Mouse (Mus musculus): ENCODE data around the gene Cdkn1c. TPM values are rescaled to one million over a fixed set of nuclear protein-coding genes. Genes with fewer than 3 reads are reported as not detected.

Gene Cdkn1c
- total and polyA plus RNA-seq, 3 experiments: not detected

DNA sequence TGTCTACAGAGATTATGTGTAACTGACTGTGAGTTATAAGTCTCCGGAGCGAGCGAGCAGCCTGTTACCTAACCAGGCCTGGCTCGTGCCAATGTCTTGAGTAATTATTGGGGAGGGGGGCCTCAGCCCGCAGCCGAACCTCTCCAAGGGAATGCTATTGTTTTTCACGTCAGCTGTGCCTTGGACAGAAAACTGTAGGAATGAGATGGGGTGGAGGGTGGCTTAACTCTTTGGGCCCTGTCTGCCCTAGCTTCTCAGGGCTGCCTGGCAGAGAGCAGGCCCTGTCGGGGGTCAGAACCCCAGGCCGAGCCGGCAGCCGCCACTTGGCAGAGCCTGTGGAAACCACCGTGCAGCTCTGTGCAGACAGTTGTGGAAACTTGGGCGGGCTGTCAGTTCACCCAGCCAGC is 52.2 kb downstream of the Cdkn1c start:
- dilution Hi-C loops (cut with MboI; ENCODE audit: extremely low pct_ligation_motif_present, extremely low pct_unique_long_range_greater_than_20kb, low sequenced_read_pairs) (no loop called here), in situ Hi-C loops (cut with MboI; ENCODE audit: low pct_ligation_motif_present, low pct_unique_long_range_greater_than_20kb, low sequenced_read_pairs) (no loop called here)
- no peaks in the 10 kb centered on the region for H3K9me3 ChIP-seq (replicated peaks; ENCODE audit: low read length)
- H3K9ac ChIP-seq (ENCODE audit: insufficient read depth, low read depth): no peak overlapping the region
- no peaks in the 10 kb centered on the region for H3K36me3 ChIP-seq (replicated peaks in 1 of 2; ENCODE audit: control insufficient read depth in 1 of 2, insufficient read depth in 1 of 2, low read length in 1 of 2)
- peaks cover 58% of the 10 kb centered on the region for H3K27me3 ChIP-seq (replicated peaks)
- no peak overlapping the region for H3K4me3 ChIP-seq (replicated peaks in 1 of 3; ENCODE audit: low read depth in 2 of 3, low read length in 2 of 3, poor library complexity in 1 of 3)
- no peak overlapping the region for H3K27ac ChIP-seq (ENCODE audit: insufficient read depth, low read depth)
- no peaks in the 10 kb centered on the region for H3K79me2 ChIP-seq (replicated peaks; ENCODE audit: control insufficient read depth, extremely low read depth, insufficient read depth, poor library complexity, severe bottlenecking)
- TF ChIP-seq ZMIZ1 (IDR thresholded peaks at IDR 0.05; ENCODE audit: low read depth, low read length): no peak
- TF ChIP-seq GABPA (IDR thresholded peaks at IDR 0.05; ENCODE audit: insufficient replicate concordance, low read depth, low read length): no peak
- TF ChIP-seq MAFK (IDR thresholded peaks at IDR 0.05; ENCODE audit: insufficient replicate concordance, low read length): no peak
- TF ChIP-seq MAZ (IDR thresholded peaks at IDR 0.05; ENCODE audit: low read depth, low read length): no peak
- TF ChIP-seq PAX5 (IDR thresholded peaks at IDR 0.05; ENCODE audit: low read length): no peak
- no peak for TF ChIP-seq CTCF (conservative IDR thresholded peaks at IDR 0.05 in 1 of 2, IDR thresholded peaks at IDR 0.05 in 1 of 2; ENCODE audit: low read depth in 2 of 2, low read length in 2 of 2)
- TF ChIP-seq HCFC1 (IDR thresholded peaks at IDR 0.05; ENCODE audit: low read depth, low read length): no peak
- no peak for TF ChIP-seq JUN (IDR thresholded peaks at IDR 0.05; ENCODE audit: insufficient read depth, low read depth, low read length)
- TF ChIP-seq KAT2A (IDR thresholded peaks at IDR 0.05; ENCODE audit: insufficient replicate concordance, low read length): no peak
- no peak for TF ChIP-seq EP300 (IDR thresholded peaks at IDR 0.05; ENCODE audit: low read length)
- no peak for TF ChIP-seq TCF12 (IDR thresholded peaks at IDR 0.05; ENCODE audit: low read depth, low read length)
- peaks cover 0 to 3% of the 10 kb centered on the region in 2 experiments; a peak in 1 of 4 replicates for H3K4me1 ChIP-seq (ENCODE audit: control insufficient read depth in 1 of 2, insufficient read depth in 2 of 2)
- no peak for DNase-seq (ENCODE audit: extremely low read depth)
- no peak overlapping the region for H3K4me2 ChIP-seq (ENCODE audit: insufficient read depth, low read depth, poor library complexity, severe bottlenecking)

Other genes starting within 250 kb of the Cdkn1c start
- 0.21 and 0.76 TPM in 2 replicates for gene Slc22a18, start 12.7 kb upstream of the Cdkn1c start, total RNA-seq (2012; rRNA removed)
- 0.48 and 0.72 TPM in 2 replicates for gene Slc22a18, start 12.7 kb upstream of the Cdkn1c start, total RNA-seq (2014; rRNA removed)
- 1.7 and 2.0 TPM in 2 replicates for gene Slc22a18, start 12.7 kb upstream of the Cdkn1c start, polyA plus RNA-seq (2012; ENCODE audit: insufficient read length, low read depth)
- not detected in 2 replicates for gene Phlda2, start 42.1 kb upstream of the Cdkn1c start, total RNA-seq (2012; rRNA removed)
- gene Phlda2, start 42.1 kb upstream of the Cdkn1c start, total RNA-seq (2014; rRNA removed): not detected in 2 replicates
- not detected in 2 replicates for gene Phlda2, start 42.1 kb upstream of the Cdkn1c start, polyA plus RNA-seq (2012; ENCODE audit: insufficient read length, low read depth)
- 121 and 139 TPM in 2 replicates for gene Nap1l4, start 88.1 kb upstream of the Cdkn1c start, total RNA-seq (2012; rRNA removed)
- 168 and 175 TPM in 2 replicates for gene Nap1l4, start 88.1 kb upstream of the Cdkn1c start, total RNA-seq (2014; rRNA removed)
- 154 and 209 TPM in 2 replicates for gene Nap1l4, start 88.1 kb upstream of the Cdkn1c start, polyA plus RNA-seq (2012; ENCODE audit: insufficient read length, low read depth)
- 162 and 222 TPM in 2 replicates for gene Cars, start 139.0 kb upstream of the Cdkn1c start, total RNA-seq (2012; rRNA removed)
- 99.0 and 118 TPM in 2 replicates for gene Cars, start 139.0 kb upstream of the Cdkn1c start, total RNA-seq (2014; rRNA removed)
- 170 and 184 TPM in 2 replicates for gene Cars, start 139.0 kb upstream of the Cdkn1c start, polyA plus RNA-seq (2012; ENCODE audit: insufficient read length, low read depth)
- 7.5 and 8.3 TPM in 2 replicates for gene Tnfrsf26, start 167.7 kb upstream of the Cdkn1c start, total RNA-seq (2012; rRNA removed)
- gene Tnfrsf26, start 167.7 kb upstream of the Cdkn1c start, total RNA-seq (2014; rRNA removed): 8.3 and 10.6 TPM in 2 replicates
- gene Tnfrsf26, start 167.7 kb upstream of the Cdkn1c start, polyA plus RNA-seq (2012; ENCODE audit: insufficient read length, low read depth): 5.4 and 5.7 TPM in 2 replicates
- gene Tnfrsf22, start 188.6 kb upstream of the Cdkn1c start, total RNA-seq (2012; rRNA removed): 3.8 and 3.9 TPM in 2 replicates
- gene Tnfrsf22, start 188.6 kb upstream of the Cdkn1c start, total RNA-seq (2014; rRNA removed): 1.7 and 5.2 TPM in 2 replicates
- 7.6 and 8.7 TPM in 2 replicates for gene Tnfrsf22, start 188.6 kb upstream of the Cdkn1c start, polyA plus RNA-seq (2012; ENCODE audit: insufficient read length, low read depth)
- 0.08 TPM in 1 of 2 replicates, not detected in the other for gene Tnfrsf23, start 224.8 kb upstream of the Cdkn1c start, total RNA-seq (2012; rRNA removed)
- not detected in 2 replicates for gene Tnfrsf23, start 224.8 kb upstream of the Cdkn1c start, total RNA-seq (2014; rRNA removed)
- 0.60 and 0.71 TPM in 2 replicates for gene Tnfrsf23, start 224.8 kb upstream of the Cdkn1c start, polyA plus RNA-seq (2012; ENCODE audit: insufficient read length, low read depth)

Measured in CH12.LX (cell line).